Mouse (Mus musculus): ENCODE measurements around the gene Pnrc2. TPM values are rescaled to one million over a fixed set of nuclear protein-coding genes. Genes with fewer than 3 reads are reported as not detected.

Pnrc2 gene
- polyA plus RNA-seq, 1 experiment from 2014 or later = 220 TPM

- no peaks in the 10 kb centered on the region for H3K9me3 ChIP-seq
- H3K27ac ChIP-seq = no peak overlapping the region
- H3K4me1 ChIP-seq (replicated peaks) = peaks cover 7% of the 10 kb centered on the region
- no peak overlapping the region for H3K4me2 ChIP-seq
- H3K27me3 ChIP-seq = peaks cover 4% of the 10 kb centered on the region; the same call in 1 of the 2 replicates
- H3K9ac ChIP-seq (replicated peaks) = no peak overlapping the region
- WGBS = 8% methylated on average over 4 of the region's 4 CpGs
- ATAC-seq (ENCODE audit: insufficient number of reproducible peaks, insufficient read depth, low FRiP score, low TSS enrichment, low read depth) = peak; percentile 56; the same call in 1 of the 2 replicates
- no peak overlapping the region for H3K4me3 ChIP-seq (replicated peaks)
- no peaks in the 10 kb centered on the region for H3K36me3 ChIP-seq
Observed at GRCm38 (mm10) chr4:135889884-135890283, 16.2 kb upstream of the Pnrc2 start.

GRCm38 (mm10) chr4:135889146-135889883 is 15.7 kb upstream of the Pnrc2 start:
- Histone ChIP-seq H3K4me1 (replicated peaks) (peaks cover 11% of the 10 kb centered on the region), H3K4me3 (replicated peaks) (no peak overlapping the region), H3K27me3 (peaks cover under 1% of the 10 kb centered on the region; the same call in 1 of the 2 replicates), H3K4me2 (no peak overlapping the region), H3K9ac (replicated peaks) (no peak overlapping the region), H3K9me3 (no peaks in the 10 kb centered on the region), H3K36me3 (no peaks in the 10 kb centered on the region), H3K27ac (no peak overlapping the region)
- WGBS = 85% methylated on average over 7 of the region's 7 CpGs
- no peak for ATAC-seq (ENCODE audit: insufficient number of reproducible peaks, insufficient read depth, low FRiP score, low TSS enrichment, low read depth)

GRCm38 (mm10) chr4:135888448-135889057 is 14.9 kb upstream of the Pnrc2 start:
- Histone ChIP-seq H3K4me2 (no peak overlapping the region), H3K27me3 (no peaks in the 10 kb centered on the region), H3K36me3 (no peaks in the 10 kb centered on the region), H3K27ac (no peak overlapping the region), H3K4me1 (replicated peaks) (peaks cover 18% of the 10 kb centered on the region), H3K9me3 (no peaks in the 10 kb centered on the region), H3K4me3 (replicated peaks) (no peak overlapping the region), H3K9ac (replicated peaks) (no peak overlapping the region)
- ATAC-seq (ENCODE audit: insufficient number of reproducible peaks, insufficient read depth, low FRiP score, low TSS enrichment, low read depth) = no peak
- 90% methylated on average over 24 of the region's 24 CpGs for WGBS

- no peak for ATAC-seq (ENCODE audit: insufficient number of reproducible peaks, insufficient read depth, low FRiP score, low TSS enrichment, low read depth)
- peaks cover 11% of the 10 kb centered on the region for H3K4me1 ChIP-seq (replicated peaks)
- no peaks in the 10 kb centered on the region for H3K27me3 ChIP-seq
- H3K4me2 ChIP-seq = no peak overlapping the region
- H3K27ac ChIP-seq = no peak overlapping the region
- H3K4me3 ChIP-seq (replicated peaks) = no peak overlapping the region
- no peaks in the 10 kb centered on the region for H3K36me3 ChIP-seq
- WGBS = 84% methylated on average over 4 of the region's 4 CpGs
- no peaks in the 10 kb centered on the region for H3K9me3 ChIP-seq
- H3K9ac ChIP-seq (replicated peaks) = no peak overlapping the region
Observed at GRCm38 (mm10) chr4:135886184-135886583, 12.5 kb upstream of the Pnrc2 start.

GRCm38 (mm10) chr4:135885676-135886075 is 12.0 kb upstream of the Pnrc2 start:
- Histone ChIP-seq H3K27me3 (no peaks in the 10 kb centered on the region), H3K27ac (no peak overlapping the region), H3K4me2 (no peak overlapping the region), H3K36me3 (no peaks in the 10 kb centered on the region), H3K9me3 (no peaks in the 10 kb centered on the region), H3K4me1 (replicated peaks) (peaks cover 11% of the 10 kb centered on the region), H3K9ac (replicated peaks) (no peak overlapping the region), H3K4me3 (replicated peaks) (no peak overlapping the region)
- no peak for ATAC-seq (ENCODE audit: insufficient number of reproducible peaks, insufficient read depth, low FRiP score, low TSS enrichment, low read depth)
- WGBS = 91% methylated on average over 12 of the region's 12 CpGs

- Histone ChIP-seq H3K27me3 (no peaks in the 10 kb centered on the region), H3K4me2 (no peak overlapping the region), H3K27ac (peak overlapping the region; percentile 59; the same call in 1 of the 2 replicates), H3K9ac (replicated peaks) (no peak overlapping the region), H3K4me1 (replicated peaks) (peaks cover 11% of the 10 kb centered on the region), H3K4me3 (replicated peaks) (no peak overlapping the region), H3K36me3 (no peaks in the 10 kb centered on the region), H3K9me3 (no peaks in the 10 kb centered on the region)
- ATAC-seq (ENCODE audit: insufficient number of reproducible peaks, insufficient read depth, low FRiP score, low TSS enrichment, low read depth) = no peak
- WGBS = 35% methylated on average over 6 of the region's 6 CpGs
Observed at GRCm38 (mm10) chr4:135884531-135884930, 10.9 kb upstream of the Pnrc2 start.

- Histone ChIP-seq H3K9ac (replicated peaks) (no peak overlapping the region), H3K27ac (peak overlapping the region; percentile 59; the same call in 1 of the 2 replicates), H3K36me3 (no peaks in the 10 kb centered on the region), H3K4me1 (replicated peaks) (peaks cover 11% of the 10 kb centered on the region), H3K9me3 (no peaks in the 10 kb centered on the region), H3K4me2 (no peak overlapping the region), H3K4me3 (replicated peaks) (no peak overlapping the region), H3K27me3 (no peaks in the 10 kb centered on the region)
- 57% methylated on average over 7 of the region's 7 CpGs for WGBS
- no peak for ATAC-seq (ENCODE audit: insufficient number of reproducible peaks, insufficient read depth, low FRiP score, low TSS enrichment, low read depth)
Observed at GRCm38 (mm10) chr4:135883881-135884516, 10.3 kb upstream of the Pnrc2 start.

GRCm38 (mm10) chr4:135883401-135883851 is 9.8 kb upstream of the Pnrc2 start:
- Histone ChIP-seq H3K4me3 (replicated peaks) (no peak overlapping the region), H3K9ac (replicated peaks) (no peak overlapping the region), H3K27me3 (no peaks in the 10 kb centered on the region), H3K4me2 (no peak overlapping the region), H3K27ac (no peak overlapping the region; the same call in 1 of the 2 replicates), H3K4me1 (replicated peaks) (peaks cover 11% of the 10 kb centered on the region), H3K36me3 (no peaks in the 10 kb centered on the region), H3K9me3 (no peaks in the 10 kb centered on the region)
- ATAC-seq (ENCODE audit: insufficient number of reproducible peaks, insufficient read depth, low FRiP score, low TSS enrichment, low read depth) = no peak
- WGBS = 70% methylated on average over 10 of the region's 10 CpGs

- Histone ChIP-seq H3K9me3 (no peaks in the 10 kb centered on the region), H3K27ac (no peak overlapping the region), H3K4me2 (no peak overlapping the region), H3K4me3 (replicated peaks) (no peak overlapping the region), H3K36me3 (no peaks in the 10 kb centered on the region), H3K27me3 (no peaks in the 10 kb centered on the region), H3K4me1 (replicated peaks) (peaks cover 12% of the 10 kb centered on the region), H3K9ac (replicated peaks) (no peak overlapping the region)
- no peak for ATAC-seq (ENCODE audit: insufficient number of reproducible peaks, insufficient read depth, low FRiP score, low TSS enrichment, low read depth)
- 78% methylated on average over 6 of the region's 6 CpGs for WGBS
Observed at GRCm38 (mm10) chr4:135882023-135882422, 8.4 kb upstream of the Pnrc2 start.

- ATAC-seq (ENCODE audit: insufficient number of reproducible peaks, insufficient read depth, low FRiP score, low TSS enrichment, low read depth) = no peak
- H3K36me3 ChIP-seq = no peaks in the 10 kb centered on the region
- 79% methylated on average over 10 of the region's 10 CpGs for WGBS
Observed at GRCm38 (mm10) chr4:135880576-135880975, 6.9 kb upstream of the Pnrc2 start.

GRCm38 (mm10) chr4:135880018-135880417 is 6.4 kb upstream of the Pnrc2 start:
- 92% methylated on average over 6 of the region's 6 CpGs for WGBS
- H3K27ac ChIP-seq = no peak overlapping the region
- no peaks in the 10 kb centered on the region for H3K36me3 ChIP-seq
- H3K4me3 ChIP-seq (replicated peaks) = no peak overlapping the region
- H3K4me1 ChIP-seq (replicated peaks) = peaks cover 32% of the 10 kb centered on the region
- H3K4me2 ChIP-seq = no peak overlapping the region
- H3K27me3 ChIP-seq = no peaks in the 10 kb centered on the region
- H3K9ac ChIP-seq (replicated peaks) = no peak overlapping the region
- ATAC-seq (ENCODE audit: insufficient number of reproducible peaks, insufficient read depth, low FRiP score, low TSS enrichment, low read depth) = no peak
- no peaks in the 10 kb centered on the region for H3K9me3 ChIP-seq

More at GRCm38 (mm10) chr4:135880576-135880975, 6.9 kb upstream of the Pnrc2 start:
- Histone ChIP-seq H3K4me2 (no peak overlapping the region), H3K9ac (replicated peaks) (no peak overlapping the region), H3K9me3 (no peaks in the 10 kb centered on the region), H3K4me1 (replicated peaks) (peaks cover 26% of the 10 kb centered on the region), H3K27ac (no peak overlapping the region), H3K27me3 (no peaks in the 10 kb centered on the region), H3K4me3 (replicated peaks) (no peak overlapping the region)
